Mouse (Mus musculus): ENCODE data around the gene Gm20481. TPM values are rescaled to one million over a fixed set of nuclear protein-coding genes. Genes with fewer than 3 reads are reported as not detected.
"Not testable (repeated sequence)": the region's sequence is repeated elsewhere in the genome, so short reads cannot be mapped to it uniquely, and the experiment has no call there.

Gm20481 gene
- total RNA-seq (2021), result not detected
- long read RNA-seq, experiment 1, result 0 reads
- long read RNA-seq, experiment 2, result 0 reads

DNA sequence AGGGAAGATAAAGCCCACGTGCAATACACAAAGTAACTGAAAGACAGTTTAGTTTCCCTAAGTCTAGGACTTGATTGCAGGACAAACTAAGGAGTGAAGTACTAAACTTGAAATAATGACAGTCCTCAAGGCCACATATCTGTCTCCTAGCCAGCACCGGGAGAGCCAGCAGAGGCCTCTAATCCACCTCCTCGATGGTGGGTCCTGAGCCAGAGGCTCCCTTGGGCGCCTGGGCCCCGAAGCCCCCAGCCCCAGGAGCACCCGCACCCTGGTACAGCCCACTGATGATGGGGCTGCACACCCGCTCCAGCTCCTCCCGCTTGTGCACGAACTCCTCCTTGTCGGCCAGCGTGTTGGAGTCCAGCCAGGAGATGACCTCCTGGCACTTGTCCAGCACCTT is at the start of gene Gm20481:
Gene Gm20481, plus strand, starts transcription at position 91 of the 400 bp plus-strand sequence.
- not testable (repeated sequence) for DNase-seq (ENCODE audit: low spot score in 2 of 2)

DNA sequence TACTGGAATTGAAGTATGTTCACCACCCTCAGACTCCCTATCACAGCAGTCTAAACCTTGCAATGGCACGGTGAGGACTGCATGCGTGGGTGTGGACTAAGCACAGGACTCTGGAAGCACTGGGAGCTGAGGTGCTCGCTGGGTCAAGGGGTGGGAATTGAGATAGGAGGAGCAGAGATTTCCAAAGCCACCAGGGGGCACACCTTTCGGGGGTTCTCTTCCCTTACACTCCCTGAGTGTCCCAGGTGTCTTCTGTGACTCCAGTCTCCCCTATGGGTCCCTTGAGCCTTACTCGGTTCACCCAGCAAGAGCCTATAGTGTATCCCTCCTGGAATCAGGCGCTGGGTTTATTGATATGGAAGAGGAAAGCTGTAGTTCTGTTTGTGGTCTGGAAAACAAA is 46.8 kb upstream of the Gm20481 start:
- DNase-seq (ENCODE audit: low spot score in 2 of 2), result no peak

DNA sequence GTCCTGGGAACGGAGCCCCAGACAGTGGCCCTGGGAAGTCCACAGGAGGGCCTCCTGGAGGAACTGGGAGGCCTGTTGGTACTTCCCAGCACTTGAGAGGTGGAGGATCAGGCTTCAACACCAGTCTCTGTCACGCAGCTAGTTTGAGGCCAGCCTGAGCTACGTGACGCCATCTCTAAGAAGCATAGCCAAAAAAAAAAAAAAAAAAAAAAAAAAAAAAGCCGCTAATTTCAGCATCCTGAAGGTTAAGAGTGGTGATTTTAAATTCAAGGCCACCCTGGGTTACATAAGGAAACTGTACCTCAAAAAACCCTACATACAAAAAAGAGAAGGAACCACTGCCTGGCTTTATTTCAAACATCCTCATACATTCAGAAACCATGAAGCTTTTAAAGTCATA is 45.5 kb upstream of the Gm20481 start:
- DNase-seq (ENCODE audit: low spot score in 2 of 2), result no peak

DNA sequence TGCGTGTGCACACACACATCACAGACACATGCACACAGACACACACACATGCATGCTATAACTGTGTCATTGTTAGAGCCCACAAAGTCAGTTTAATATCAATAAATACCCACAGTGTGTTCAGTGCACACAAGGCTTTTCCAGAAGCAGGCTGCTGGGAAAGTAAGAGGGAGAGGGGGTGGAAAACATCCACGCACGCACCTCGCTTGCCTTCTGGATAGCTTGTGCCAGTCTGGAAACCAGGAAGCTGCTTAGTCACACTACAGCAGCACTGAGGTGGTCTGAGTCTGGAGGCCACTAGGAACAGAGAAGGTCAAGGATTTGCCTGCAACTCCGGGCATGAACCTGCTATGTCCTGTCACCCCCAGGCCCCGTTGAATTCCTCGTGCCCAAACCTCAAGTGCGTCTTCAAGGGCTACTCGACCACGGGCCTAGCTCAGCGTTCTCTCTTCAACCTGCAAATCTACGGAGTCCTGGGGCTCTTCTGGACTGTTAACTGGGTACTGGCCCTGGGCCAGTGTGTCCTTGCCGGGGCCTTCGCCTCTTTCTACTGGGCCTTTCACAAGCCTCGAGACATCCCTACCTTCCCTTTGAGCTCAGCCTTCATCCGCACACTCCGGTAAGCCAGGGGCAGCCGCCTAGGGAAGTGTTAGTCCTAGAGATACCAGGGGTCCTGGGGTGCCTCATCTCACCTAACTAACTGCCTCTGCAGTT is 42.2 kb upstream of the Gm20481 start:
- no peak for DNase-seq (ENCODE audit: low spot score in 2 of 2)

DNA sequence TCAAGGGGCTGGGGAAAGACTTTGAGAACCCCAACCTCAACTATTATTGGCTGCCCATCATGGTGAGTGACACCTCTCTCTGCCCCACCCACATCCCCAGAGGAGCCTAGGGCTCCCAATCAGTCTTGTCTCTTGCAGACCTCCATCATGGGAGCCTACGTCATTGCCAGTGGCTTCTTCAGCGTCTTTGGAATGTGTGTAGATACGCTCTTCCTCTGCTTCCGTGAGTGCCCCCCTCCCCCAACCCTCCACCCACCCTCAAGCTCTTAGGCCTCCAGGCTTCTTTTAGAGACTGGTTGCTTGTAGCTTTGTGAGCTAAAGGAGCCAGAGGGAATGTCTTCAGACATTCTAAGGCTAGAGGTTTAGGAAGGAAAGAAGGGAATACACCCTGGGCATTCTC is 40.9 kb upstream of the Gm20481 start:
- DNase-seq (ENCODE audit: low spot score in 2 of 2), result no peak

DNA sequence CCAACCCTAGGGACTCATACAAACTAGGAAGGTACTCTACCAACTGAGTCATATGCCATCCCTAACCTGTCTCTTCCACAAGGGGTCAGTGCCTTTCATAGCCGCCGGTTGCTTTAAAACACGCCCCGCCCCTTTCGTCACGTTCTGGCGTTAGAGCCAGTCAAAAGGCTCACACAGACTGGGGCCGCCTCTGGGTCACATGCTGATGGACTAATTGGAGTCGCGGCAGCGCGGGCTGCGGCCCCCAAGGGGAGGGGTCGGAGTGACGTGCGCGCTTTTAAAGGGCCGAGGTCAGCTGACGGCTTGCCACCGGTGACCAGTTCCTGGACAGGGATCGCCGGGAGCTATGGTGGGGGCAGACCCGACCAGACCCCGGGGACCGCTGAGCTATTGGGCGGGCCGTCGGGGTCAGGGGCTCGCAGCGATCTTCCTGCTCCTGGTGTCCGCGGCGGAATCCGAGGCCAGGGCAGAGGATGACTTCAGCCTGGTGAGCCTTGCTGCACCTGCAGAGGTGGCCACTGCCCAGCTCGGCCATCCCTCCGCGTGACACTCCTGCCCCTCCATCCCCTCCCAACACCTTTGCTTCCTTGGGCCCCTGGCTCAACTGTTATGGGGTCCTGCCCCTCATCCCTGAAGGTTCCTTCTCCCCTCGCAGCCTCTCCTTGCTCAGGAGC is 38.5 kb upstream of the Gm20481 start, which contains the start of gene Neu1:
Gene Neu1, plus strand, starts transcription at position 193 of the 674 bp plus-strand sequence.
- DNase-seq (ENCODE audit: low spot score in 2 of 2), result peak; percentile 95 to 99

DNA sequence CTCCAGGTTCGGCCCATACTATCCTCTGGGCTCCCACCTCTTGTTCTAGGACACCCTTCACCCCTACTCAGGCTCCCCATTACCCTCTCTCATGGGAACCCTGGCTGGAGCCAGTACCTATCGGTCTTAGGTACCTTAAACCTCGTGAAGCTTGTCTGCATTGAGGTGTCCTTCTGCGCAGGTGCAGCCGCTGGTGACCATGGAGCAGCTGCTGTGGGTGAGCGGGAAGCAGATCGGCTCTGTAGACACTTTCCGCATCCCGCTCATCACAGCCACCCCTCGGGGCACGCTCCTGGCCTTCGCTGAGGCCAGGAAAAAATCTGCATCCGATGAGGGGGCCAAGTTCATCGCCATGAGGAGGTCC is 38.0 kb upstream of the Gm20481 start:
- no peak for DNase-seq (ENCODE audit: low spot score in 2 of 2)

DNA sequence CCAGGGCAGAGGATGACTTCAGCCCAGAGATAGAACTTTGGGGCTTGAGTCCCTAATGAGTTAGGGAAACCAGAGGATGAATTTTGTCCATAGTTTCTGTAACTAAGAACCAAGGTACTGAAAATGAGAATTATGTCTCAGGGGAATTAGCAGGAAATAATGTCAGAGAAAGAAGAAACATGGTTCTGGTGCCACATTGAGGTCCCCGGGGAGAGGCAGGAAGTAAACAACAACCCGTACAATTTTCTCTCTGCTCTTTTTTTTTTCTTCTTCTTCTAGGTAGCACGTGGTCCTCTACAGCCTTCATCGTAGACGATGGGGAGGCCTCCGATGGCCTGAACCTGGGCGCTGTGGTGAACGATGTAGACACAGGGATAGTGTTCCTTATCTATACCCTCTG is 37.4 kb upstream of the Gm20481 start:
- no peak for DNase-seq (ENCODE audit: low spot score in 2 of 2)

DNA sequence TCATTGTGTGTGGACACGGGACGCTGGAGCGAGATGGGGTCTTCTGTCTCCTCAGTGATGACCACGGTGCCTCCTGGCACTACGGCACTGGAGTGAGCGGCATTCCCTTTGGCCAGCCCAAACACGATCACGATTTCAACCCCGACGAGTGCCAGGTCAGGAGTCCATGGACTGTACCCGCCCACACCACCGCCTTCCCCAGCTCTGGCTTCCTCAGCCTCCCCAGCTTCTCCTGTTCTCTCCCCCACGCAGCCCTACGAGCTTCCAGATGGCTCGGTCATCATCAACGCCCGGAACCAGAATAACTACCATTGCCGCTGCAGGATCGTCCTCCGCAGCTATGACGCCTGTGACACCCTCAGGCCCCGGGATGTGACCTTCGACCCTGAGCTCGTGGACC is 35.7 kb upstream of the Gm20481 start:
- DNase-seq (ENCODE audit: low spot score in 2 of 2), result no peak

DNA sequence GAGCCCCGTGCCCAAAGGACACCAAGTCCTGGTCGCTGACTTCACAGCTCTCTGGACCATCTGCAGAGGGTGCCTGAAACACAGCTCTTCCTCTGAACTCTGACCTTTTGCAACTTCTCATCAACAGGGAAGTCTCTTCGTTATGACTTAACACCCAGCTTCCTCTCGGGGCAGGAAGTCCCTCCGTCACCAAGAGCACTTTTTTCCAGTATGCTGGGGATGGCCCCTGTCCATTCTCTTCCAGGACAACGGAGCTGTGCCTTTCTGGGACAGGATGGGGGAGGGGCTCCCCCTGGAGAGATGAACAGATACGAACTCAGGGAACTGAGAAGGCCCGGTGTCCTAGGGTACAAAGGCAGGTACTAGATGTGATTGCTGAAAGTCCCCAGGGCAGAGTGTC is 34.9 kb upstream of the Gm20481 start:
- no peak for DNase-seq (ENCODE audit: low spot score in 2 of 2)

DNA sequence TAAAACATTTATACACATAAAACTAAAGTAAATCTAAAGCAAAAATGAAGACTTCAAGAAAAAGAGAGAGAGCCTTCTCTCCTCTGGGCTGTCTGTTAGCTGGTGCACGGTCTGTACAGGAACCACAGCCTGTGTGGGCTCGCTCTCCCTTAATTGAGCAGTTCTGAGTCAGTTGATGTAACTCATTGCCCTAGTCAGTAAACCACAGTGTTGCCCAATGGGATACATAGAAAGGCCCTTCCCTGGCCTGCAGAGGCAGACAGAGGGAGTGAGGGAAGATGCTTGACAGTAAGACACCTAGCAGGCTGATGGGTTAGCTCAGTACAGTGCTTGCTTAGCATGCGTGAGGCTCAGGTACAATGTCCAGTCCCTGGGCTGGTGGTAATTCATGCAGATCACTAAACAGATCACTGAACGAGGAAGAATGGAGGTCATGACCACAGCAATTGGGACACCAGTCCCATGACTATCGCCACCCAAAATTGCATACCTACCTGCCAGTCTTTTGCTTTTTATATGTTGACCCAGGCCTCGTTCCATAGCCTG is 31.7 kb upstream of the Gm20481 start:
- DNase-seq (ENCODE audit: low spot score in 2 of 2), result no peak

DNA sequence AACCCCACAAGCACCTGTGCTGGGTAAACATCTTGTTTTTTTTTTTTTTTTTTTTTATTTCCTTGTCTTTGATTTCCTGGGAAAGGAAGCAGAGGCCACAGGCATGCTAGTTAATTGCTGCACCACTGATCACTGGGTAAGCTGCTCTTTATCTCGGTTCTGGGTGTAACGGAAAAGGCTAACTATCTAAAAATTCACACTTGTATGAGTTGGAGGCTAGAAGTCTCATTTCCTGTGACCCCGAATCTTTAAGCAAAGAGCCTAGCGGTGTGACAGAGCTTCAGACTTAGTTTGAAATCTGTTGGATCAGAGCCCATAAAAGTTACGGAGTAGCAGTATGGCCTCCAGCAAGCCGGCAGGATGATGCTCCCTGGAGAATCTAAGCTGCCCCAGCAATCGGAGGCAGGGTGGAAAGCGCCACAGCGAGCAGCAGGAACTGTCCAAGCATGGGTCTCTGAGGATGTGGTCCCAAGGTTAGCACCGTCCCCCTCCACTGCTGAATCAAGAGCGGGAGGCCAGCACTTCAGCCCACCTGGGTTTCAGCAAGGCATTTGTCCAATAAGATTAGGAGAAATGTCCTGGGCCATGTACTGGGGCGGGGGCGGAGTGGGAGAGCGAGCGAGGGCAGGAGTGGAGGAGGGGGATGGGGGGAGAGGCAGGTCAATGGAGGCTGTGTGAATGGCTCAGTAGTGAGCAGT is 28.2 kb upstream of the Gm20481 start:
- no peak for DNase-seq (ENCODE audit: low spot score in 2 of 2)

DNA sequence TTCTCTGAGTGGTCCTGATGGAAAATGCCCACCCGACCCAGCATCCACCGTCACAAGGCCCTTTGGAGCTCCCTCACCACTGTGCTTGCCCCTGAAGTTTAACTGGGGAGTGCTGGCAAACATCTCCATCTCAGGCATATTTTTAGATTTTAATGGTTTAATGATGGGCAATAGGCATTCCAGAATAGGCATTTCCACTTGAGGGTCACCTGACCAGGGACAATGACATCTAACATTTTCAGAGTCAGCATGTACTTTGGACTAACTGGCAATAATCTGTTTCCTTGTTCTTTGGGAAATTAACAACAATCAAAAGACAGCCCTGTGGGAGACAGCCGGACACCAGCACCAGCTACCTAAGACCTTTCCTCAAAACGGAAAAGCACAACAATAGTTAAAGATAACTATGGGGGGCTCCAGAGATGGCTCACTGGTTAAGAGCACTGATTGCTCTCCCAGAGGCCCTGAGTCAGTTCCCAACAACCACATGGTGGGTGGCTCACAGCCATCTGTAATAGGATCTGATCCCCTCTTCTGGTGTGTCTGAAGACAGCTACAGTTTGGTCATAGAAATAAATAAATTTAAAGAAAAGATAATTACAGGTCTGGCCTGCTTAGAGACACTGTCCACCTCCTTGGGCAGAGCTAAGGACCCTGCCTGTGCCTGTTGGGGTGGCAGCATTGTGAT is 26.4 kb upstream of the Gm20481 start:
- DNase-seq (ENCODE audit: low spot score in 2 of 2), result no peak

DNA sequence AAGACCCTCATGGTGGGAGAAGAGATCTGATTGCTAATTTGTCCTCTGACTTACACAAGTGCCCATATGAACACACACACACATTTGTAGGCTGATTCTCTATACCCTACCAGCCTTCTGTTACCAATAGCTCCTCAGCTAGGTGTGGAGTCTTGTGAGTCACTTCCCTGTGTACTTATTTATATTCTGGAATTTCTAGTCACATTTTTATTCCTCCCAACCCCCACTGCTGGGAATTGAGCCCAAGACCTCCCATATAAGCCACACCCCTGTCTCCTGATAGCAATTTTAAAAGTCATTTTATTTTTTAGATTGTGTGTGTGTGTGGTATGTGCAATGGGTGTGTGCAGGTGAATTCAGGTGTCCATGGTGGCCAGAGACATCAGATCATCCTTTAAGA is 25.4 kb upstream of the Gm20481 start:
- DNase-seq (ENCODE audit: low spot score in 2 of 2), result no peak

DNA sequence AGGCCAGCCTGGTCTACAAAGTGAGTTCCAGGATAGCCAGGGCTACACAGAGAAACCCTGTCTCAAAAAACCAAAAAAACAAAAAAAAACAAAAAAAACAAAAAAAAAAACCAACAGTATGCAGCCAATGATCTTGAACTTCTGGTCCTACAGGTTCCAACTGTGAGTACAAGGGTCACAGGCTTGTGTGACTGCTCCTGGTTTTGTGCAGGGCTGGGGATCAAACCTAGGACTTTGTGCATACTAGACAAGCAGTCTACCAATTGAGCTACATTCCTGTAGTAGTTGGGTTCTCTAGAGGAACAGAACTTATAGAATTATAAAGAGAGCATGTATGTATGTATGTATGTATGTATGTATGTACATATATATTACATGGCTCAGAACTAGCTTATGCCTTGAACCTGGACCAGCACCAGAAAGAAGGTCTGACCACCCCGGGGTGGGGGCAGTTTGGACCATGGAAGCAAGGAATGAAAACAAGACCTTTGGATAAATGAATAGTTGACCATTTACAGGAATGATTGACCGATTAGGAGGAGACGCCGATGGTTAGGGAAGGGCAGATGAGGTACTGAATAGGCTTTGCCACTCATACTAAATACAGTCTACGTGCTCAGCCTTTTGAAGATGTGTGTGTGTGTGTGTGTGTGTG is 23.1 kb upstream of the Gm20481 start:
- DNase-seq (ENCODE audit: low spot score in 2 of 2), result no peak

DNA sequence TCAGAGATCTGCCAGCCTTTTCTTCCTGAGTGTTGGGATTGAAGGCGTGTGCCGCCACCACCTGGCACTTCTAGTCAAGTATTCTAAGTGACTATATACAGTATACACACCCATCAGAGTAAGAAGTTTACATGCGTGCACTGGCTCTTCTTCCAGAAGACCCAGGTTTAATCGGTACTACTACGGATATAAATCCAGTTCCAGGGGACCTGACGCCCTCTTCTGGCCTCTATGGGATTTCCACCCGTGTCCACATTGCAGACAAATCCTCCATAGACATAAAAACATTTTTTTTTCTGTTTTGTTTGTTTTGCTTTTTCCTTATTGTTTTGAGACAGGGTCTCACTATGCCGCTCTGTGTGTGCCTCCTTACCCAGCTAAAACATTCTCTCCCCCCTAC is 22.1 kb upstream of the Gm20481 start:
- DNase-seq (ENCODE audit: low spot score in 2 of 2), result no peak

DNA sequence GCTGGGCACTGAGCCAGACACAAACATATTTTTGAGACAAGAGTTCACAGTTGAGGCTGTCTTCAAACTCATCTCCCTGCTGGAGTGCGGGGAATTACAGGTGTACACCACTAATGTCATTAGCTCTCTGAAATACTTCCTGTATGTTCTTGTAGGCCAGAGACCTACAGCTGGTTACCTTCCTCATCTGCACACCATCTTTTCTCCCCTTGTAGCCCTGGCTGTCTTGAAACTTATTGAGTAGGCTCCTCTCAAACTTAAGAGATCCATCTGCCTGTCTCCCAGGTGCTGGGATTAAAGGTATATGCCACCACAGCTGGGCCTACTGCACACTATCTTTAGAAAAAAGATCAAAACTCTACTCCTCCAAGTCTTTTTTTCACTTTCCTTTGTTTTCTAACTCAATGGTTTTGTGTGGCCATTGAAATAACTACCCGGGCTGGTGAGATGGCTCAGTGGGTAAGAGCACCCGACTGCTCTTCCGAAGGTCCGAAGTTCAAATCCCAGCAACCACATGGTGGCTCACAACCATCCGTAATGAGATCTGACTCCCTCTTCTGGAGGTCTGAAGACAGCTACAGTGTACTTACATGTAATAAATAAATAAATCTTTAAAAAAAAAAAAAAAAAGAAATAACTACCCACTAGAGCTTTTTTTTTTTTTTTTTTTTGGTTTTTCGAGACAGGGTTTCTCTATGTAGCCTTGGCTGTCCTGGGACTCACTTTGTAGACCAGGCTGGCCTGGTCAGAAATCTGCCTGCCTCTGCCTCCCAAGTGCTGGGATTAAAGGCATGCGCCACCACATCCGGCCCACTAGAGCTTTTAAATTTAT is 20.8 kb upstream of the Gm20481 start:
- DNase-seq (ENCODE audit: low spot score in 2 of 2), result not testable (repeated sequence)

DNA sequence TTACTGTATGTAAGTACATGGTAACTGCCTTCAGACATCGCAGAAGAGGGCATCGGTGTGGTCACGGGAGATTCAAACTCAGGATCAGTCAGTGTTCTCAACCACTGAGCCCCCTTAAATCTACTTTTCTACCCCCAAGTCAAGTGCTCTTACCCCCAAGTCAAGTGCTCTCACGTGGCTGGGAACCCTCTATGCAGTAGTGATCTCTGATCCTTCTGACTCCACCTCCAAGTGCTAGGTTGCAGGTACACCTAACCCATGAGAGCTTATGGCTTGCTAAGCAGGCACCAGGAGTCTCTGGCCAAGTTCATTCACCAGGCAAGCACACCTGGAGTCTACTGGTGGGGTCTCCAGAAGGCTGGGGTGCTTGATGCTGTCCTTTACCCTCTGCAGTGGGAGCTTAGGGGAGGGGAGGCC is 20.2 kb upstream of the Gm20481 start:
- no peak for DNase-seq (ENCODE audit: low spot score in 2 of 2)

DNA sequence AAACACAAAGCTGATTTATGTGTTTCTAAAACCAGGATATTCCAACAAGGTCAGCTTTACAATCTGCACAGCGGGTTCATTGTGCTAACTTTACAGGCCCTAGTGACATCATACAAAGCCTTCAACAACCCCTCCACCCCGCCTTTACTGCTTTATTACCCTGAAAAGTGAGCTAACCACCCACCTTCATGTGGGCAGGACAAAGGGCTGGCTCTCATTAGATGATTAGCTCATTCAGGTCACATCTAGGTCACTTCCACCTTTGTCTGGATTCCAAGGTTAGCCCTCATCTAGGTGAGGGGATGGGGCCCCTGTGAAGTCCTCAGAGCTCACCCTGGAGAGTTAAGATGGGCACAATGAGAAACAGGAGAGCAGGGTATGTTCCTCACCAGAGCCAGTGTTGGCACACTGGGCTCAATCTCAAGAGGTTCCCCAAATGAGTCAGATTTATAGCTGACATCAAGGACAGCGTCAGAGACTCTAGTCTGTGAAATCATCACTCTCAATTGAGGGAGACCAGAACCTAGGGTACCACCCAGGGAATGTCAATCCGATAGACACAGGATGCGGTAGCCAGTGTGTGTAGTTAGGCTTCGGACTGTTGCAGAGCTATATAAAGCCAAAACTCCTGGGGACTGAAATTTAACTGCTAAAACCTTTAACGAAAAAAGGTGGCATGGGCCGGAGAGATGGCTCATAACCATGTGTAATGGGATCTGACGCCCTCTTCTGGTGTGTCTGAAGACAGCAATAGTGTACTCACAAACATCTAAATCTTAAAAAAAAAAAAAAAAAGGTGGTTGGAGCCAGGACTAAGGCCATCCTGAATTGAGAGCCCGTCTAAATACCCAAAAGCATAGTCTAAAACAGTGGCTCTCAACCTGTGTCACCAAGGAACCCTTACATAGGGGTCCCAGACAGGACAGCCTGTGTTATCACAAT is 18.9 kb upstream of the Gm20481 start:
- no peak for DNase-seq (ENCODE audit: low spot score in 2 of 2)
